Mouse (Mus musculus) activated CD4-positive, CD25-positive, alpha-beta regulatory T cell, adult 9 weeks (primary cell): ENCODE results near the gene Gen1. TPM values are rescaled to one million over a fixed set of nuclear protein-coding genes. Genes with fewer than 3 reads are reported as not detected.

ENCODE experiments used
- polyA plus RNA-seq: library from polyadenylated mRNA; unstranded; fragments of 100-300 nt; shearing (Covaris generic); gene quantifications from one replicate; pipeline ENCODE4 v1.2.1, GENCODE M21; 2017

The Gen1 gene
- polyA plus RNA-seq, result 4.6 TPM

DNA sequence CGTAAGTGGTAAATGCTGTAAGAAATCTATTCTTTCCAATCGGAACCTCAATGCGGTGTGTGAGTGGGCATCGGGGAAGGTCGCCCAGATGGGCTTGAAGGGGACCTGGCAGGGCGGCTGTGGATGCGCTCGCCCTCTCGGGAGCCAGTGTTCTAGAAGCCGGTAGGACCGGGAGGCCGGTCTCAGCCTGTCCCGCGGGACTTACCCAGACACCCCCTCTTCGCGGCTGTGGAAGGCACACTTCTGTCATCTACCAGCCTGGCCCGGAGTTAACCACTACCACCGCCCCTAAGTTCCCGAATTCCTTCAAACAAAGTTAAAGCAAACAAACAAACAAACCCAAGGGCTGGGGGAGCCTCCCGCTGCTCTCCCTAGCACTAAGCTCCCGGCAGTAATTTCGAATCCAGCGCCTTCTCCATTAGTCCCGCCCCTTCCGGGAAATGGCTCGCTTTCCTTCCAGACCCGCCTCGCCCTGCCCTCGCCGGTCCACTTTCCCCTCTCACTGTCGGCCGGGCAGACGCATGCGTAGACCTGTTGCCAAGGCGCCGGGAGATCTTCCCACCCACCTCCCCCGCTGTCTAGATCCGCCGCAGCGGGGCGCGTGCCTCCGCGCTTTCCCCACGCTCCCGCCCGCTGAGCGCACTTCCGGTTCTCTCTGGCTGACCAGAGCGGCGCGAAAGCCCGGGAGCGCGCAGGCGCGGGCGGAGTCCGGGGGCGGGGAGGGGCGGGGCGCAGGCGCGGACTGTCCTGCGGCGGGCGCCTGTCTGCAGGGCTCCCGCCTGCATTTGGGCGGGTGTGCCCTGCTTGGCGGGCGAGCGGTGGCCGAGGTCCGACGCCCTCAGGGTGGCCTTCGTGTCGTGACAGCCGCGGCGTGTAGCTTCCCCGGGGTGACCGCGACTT is at the start of gene Gen1, which contains the start of gene Smc6:
Gene Gen1 (minus strand): TSS at position 420 of the 900 bp plus-strand sequence.
Gene Smc6 (plus strand): TSS at position 505 of the 900 bp plus-strand sequence.

DNA sequence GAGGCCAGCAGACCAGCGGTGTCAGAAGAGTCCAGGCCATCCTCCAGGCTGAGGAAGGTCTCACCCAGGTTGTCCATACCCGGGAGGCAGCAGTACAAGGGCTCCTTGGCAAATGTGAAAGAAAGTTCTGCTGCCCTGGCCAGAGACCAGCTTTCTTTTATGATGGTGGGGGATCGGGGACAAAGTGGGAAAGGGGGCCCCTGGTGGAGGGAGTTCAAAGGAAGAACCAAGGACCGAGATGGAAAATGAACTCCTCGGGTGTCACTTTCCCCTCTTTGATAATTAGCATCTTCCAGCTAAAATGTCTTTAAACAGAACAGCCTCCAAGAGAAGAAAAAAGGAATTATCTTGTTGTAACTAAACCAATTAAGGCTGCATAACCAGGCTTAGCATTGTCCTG is 56.7 kb downstream of the Gen1 start, which contains the start of gene Msgn1:
Gene Msgn1 (minus strand): TSS at position 101 of the 400 bp plus-strand sequence.

Other genes starting within 250 kb of the Gen1 start
- not detected for gene Kcns3, start 114.7 kb downstream of the Gen1 start, polyA plus RNA-seq
- gene Msgn1, start 56.8 kb downstream of the Gen1 start, polyA plus RNA-seq, result 0.62 TPM
- gene Smc6, start 85 bp upstream of the Gen1 start, polyA plus RNA-seq, result 201 TPM
- gene Vsnl1, start 170.8 kb upstream of the Gen1 start, polyA plus RNA-seq, result not detected
- not detected for gene Rad51ap2, start 190.3 kb upstream of the Gen1 start, polyA plus RNA-seq